Mouse (Mus musculus) kidney, embryonic 14.5 days (tissue): ENCODE measurements at regions not wholly inside any gene's neighbourhood (a gene's known extent, or its start where the extent isn't known, plus 50 kb on each side); places are given as distances from the start of the nearest gene placed in this dataset.
A peak's percentile ranks its signal among the peaks of the same experiment; 100 is the strongest.

Source experiments
- ATAC-seq: fragments of 200-750 bp; cut with Nextera tagmentation; 2 replicates; pipeline ENCODE4 v1.8.0; 2017; ENCODE audit warnings: moderate number of reproducible peaks, mild to moderate bottlenecking, moderate TSS enrichment, moderate library complexity; ENCODE audit not compliant: low FRiP score, low TSS enrichment
- H3K27ac ChIP-seq: fragments of 300-500 bp; sonication (generic); 2 replicates; pipeline ENCODE4 v1.5.1; 2014; ENCODE audit warnings: low read depth, mild to moderate bottlenecking, low read length, moderate library complexity, mixed read lengths
- H3K27me3 ChIP-seq: fragments of 300-500 bp; sonication (generic); 2 replicates; pipeline ENCODE4 v1.6.1; 2014; ENCODE audit warnings: mild to moderate bottlenecking, low read length; ENCODE audit not compliant: control insufficient read depth, insufficient read depth
- H3K36me3 ChIP-seq: fragments of 300-500 bp; sonication (generic); 2 replicates; pipeline ENCODE4 v1.6.1; 2014; ENCODE audit warnings: low read length, mixed read lengths; ENCODE audit not compliant: control insufficient read depth, insufficient read depth
- H3K4me1 ChIP-seq: fragments of 300-500 bp; sonication (generic); 2 replicates; pipeline ENCODE4 v1.6.1; 2014; ENCODE audit warnings: low read length, mixed read lengths; ENCODE audit not compliant: control insufficient read depth, insufficient read depth
- H3K4me2 ChIP-seq: fragments of 300-500 bp; sonication (generic); replicated peaks from 2 replicates; pipeline ENCODE4 v1.6.1; 2014; ENCODE audit warnings: low read depth, mild to moderate bottlenecking, low read length
- H3K4me3 ChIP-seq: fragments of 300-500 bp; sonication (generic); 2 replicates; pipeline ENCODE4 v1.5.1; 2014; ENCODE audit warnings: mild to moderate bottlenecking, low read length
- H3K9ac ChIP-seq: fragments of 300-500 bp; sonication (generic); 2 replicates; pipeline ENCODE4 v1.6.1; 2014; ENCODE audit warnings: low read depth, mild to moderate bottlenecking, low read length, moderate library complexity
- H3K9me3 ChIP-seq: fragments of 300-500 bp; sonication (generic); 2 replicates; pipeline ENCODE4 v1.6.1; 2016; ENCODE audit warnings: low read length; ENCODE audit not compliant: control insufficient read depth
- WGBS: fragments of 180-500 bp; shearing (Covaris S2); extraction: QIAGEN DNeasy Blood & Tissue Kit; methylation state at CpG from one replicate; pipeline ENCODE4 v1.1.7; 2014; 5-methylcytosine and 5-hydroxymethylcytosine counted together

- H3K9me3 ChIP-seq: no peaks in the 10 kb centered on the region
- H3K27ac ChIP-seq: no peak overlapping the region
- no peaks in the 10 kb centered on the region for H3K27me3 ChIP-seq
- H3K4me1 ChIP-seq: no peaks in the 10 kb centered on the region; the same call in 1 of the 2 replicates
- 40% methylated on average over 12 of the region's 12 CpGs for WGBS
- H3K9ac ChIP-seq: no peak overlapping the region
- H3K4me3 ChIP-seq: no peak overlapping the region
- no peak overlapping the region for H3K4me2 ChIP-seq
- no peaks in the 10 kb centered on the region for H3K36me3 ChIP-seq
- no peak for ATAC-seq
Observed at GRCm38 (mm10) chr7:137714318-137714962, 277.0 kb downstream of the Glrx3 start.

- H3K4me3 ChIP-seq: no peak overlapping the region
- no peaks in the 10 kb centered on the region for H3K9me3 ChIP-seq
- no peak for ATAC-seq
- no peaks in the 10 kb centered on the region for H3K27me3 ChIP-seq
- H3K27ac ChIP-seq: no peak overlapping the region
- H3K4me1 ChIP-seq: no peaks in the 10 kb centered on the region; the same call in 1 of the 2 replicates
- H3K4me2 ChIP-seq: no peak overlapping the region
- WGBS: 72% methylated on average over 6 of the region's 6 CpGs
- H3K36me3 ChIP-seq: no peaks in the 10 kb centered on the region
- no peak overlapping the region for H3K9ac ChIP-seq
Observed at GRCm38 (mm10) chr7:137715126-137715900, 277.9 kb downstream of the Glrx3 start.

DNA sequence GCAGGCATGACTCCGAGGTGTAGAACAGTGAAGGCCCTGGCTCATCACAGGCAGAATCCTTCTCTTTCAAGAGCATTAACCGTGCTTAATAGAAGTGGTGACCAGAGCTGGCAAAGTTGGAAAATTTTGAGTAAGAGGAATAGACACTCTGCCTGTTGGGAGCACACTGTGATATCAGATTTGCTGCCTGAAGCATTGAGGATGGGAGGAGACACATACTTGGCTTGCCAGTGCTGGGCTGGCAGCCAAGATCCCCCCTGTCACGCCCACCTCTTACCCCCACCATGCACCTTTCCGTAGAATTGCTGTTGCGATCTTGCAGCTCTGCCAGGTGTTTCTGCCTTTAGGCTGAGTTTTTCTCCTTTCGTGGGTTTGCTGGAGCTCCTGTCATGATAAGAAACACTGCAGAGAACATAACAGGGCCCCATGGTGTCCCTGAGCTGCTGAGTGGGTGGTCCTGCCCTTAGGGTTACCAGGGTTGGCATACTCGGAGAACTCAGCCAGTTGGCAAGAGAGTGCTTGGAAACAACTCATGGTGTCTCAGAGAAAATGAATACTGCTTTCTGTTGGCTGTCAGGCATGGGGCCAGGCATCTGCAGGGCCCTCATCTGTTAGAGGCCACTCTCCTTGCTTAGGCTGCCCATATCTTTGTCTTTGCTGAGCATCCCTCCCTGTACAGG, 286.1 kb downstream of the Glrx3 start:
- H3K27me3 ChIP-seq: no peaks in the 10 kb centered on the region
- no peak overlapping the region for H3K27ac ChIP-seq
- H3K36me3 ChIP-seq: no peaks in the 10 kb centered on the region
- peaks cover 22% of the 10 kb centered on the region; the same call in 1 of the 2 replicates for H3K4me1 ChIP-seq
- no peak for ATAC-seq
- H3K9me3 ChIP-seq: no peaks in the 10 kb centered on the region
- no peak overlapping the region for H3K9ac ChIP-seq
- no peak overlapping the region for H3K4me2 ChIP-seq
- H3K4me3 ChIP-seq: no peak overlapping the region
- 68% methylated on average over 7 of the region's 7 CpGs for WGBS

DNA sequence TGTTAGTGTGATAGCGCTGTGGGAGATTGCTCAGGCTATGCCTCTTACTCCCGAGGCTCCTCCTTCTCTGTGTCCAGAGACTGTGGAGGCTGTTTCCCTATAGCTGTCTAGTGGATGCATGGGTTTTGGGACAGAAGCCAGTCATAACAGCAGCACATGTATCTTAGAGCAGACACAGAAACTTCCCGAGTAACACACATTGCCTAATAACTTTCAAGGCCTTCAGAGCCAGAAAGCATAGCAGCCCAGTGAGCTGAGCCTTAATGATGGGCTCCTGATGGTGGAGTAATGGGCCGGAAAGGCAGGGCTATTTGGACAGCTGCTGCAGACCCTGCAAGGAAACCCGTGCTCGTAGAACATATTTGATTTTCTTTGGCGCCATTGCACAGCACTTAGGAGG, 288.6 kb downstream of the Glrx3 start:
- ATAC-seq: peak; percentile 92
- Histone ChIP-seq H3K4me1 (peaks cover 22% of the 10 kb centered on the region; the same call in 1 of the 2 replicates), H3K9ac (no peak overlapping the region), H3K4me3 (no peak overlapping the region), H3K27ac (0 out of 2 replicates have a peak overlapping the region, but pooled peaks have one; percentile 66), H3K36me3 (no peaks in the 10 kb centered on the region), H3K27me3 (no peaks in the 10 kb centered on the region), H3K9me3 (no peaks in the 10 kb centered on the region), H3K4me2 (no peak overlapping the region)
- 23% methylated on average over 7 of the region's 7 CpGs for WGBS

DNA sequence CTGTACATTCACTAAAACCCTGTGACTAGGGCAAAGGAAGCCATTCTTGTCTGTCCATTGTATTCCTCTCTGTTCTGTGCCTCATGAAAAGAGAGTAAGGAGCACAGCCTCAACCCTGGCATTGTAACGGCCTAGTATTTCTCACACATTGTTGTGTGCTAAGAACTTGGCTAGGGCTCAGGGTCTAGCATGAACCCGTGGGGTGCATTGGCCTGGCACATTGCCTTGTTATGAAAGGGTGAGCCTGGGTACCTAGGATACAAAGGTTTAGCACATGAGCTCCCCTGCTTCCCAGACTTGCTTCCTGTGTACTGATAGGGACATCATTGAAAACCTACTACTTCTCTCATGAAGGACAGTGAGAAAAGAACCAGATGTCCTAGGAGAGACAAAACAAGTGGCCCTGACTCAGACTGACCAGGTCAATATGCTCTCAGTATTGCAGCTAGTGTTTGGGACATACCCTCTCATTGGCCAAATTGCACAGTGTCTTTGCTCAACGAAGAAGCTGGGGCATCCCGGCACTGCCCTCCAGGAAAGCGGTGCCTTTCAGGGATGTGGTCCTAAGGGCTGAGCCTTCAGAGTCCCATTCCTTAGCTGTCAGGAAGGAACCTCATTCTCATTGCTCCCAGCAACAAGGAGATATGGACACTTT, 298.6 kb downstream of the Glrx3 start:
- Histone ChIP-seq H3K4me2 (no peak overlapping the region), H3K9me3 (no peaks in the 10 kb centered on the region), H3K27me3 (no peaks in the 10 kb centered on the region), H3K36me3 (no peaks in the 10 kb centered on the region), H3K27ac (no peak overlapping the region), H3K9ac (no peak overlapping the region), H3K4me1 (no peaks in the 10 kb centered on the region; the same call in 1 of the 2 replicates), H3K4me3 (no peak overlapping the region)
- ATAC-seq: no peak
- 95% methylated on average over 5 of the region's 5 CpGs for WGBS

GRCm38 (mm10) chr7:137741702-137742101, 304.3 kb downstream of the Glrx3 start:
- Histone ChIP-seq H3K4me2 (no peak overlapping the region), H3K4me3 (no peak overlapping the region), H3K4me1 (peaks cover 9% of the 10 kb centered on the region; the same call in 1 of the 2 replicates), H3K27me3 (no peaks in the 10 kb centered on the region), H3K36me3 (no peaks in the 10 kb centered on the region), H3K27ac (no peak overlapping the region), H3K9ac (no peak overlapping the region), H3K9me3 (no peaks in the 10 kb centered on the region)
- WGBS: 55% methylated on average over 3 of the region's 3 CpGs
- no peak for ATAC-seq

- Histone ChIP-seq H3K27me3 (no peaks in the 10 kb centered on the region), H3K4me3 (no peak overlapping the region), H3K9ac (no peak overlapping the region), H3K27ac (no peak overlapping the region), H3K4me2 (no peak overlapping the region), H3K36me3 (no peaks in the 10 kb centered on the region), H3K4me1 (peaks cover 9% of the 10 kb centered on the region; the same call in 1 of the 2 replicates), H3K9me3 (no peaks in the 10 kb centered on the region)
- 18% methylated on average over 7 of the region's 7 CpGs for WGBS
- no peak for ATAC-seq
Observed at GRCm38 (mm10) chr7:137742297-137742751, 304.9 kb downstream of the Glrx3 start.

DNA sequence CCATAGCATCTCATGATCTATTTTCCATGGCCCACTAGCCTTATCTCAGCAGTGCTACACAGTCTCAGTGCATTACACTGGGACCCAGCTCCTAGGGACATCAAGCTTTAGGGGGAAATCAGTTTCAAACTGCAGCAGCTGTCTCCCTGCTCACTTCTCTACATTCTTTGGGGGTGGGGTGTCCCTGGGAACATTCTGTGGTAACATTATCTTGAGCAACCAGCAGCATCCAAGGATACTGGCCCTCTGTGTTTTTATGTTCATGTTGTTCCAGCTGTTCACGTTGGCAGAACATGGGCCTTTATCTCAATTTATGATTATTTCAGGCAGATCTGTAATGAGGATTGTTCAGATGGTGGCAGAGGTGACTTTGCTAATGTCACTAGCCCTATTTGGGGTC, 308.2 kb downstream of the Glrx3 start:
- H3K27me3 ChIP-seq: no peaks in the 10 kb centered on the region; the same call in 1 of the 2 replicates
- no peaks in the 10 kb centered on the region for H3K9me3 ChIP-seq
- ATAC-seq: no peak
- no peak overlapping the region for H3K9ac ChIP-seq
- H3K4me1 ChIP-seq: peaks cover 9% of the 10 kb centered on the region; the same call in 1 of the 2 replicates
- H3K36me3 ChIP-seq: no peaks in the 10 kb centered on the region
- H3K27ac ChIP-seq: no peak overlapping the region
- no peak overlapping the region for H3K4me3 ChIP-seq
- WGBS: 30% methylated on average over 1 of the region's 1 CpGs
- no peak overlapping the region for H3K4me2 ChIP-seq
